Mouse (Mus musculus): ENCODE data around the gene Gyg. TPM values are rescaled to one million over a fixed set of nuclear protein-coding genes. Genes with fewer than 3 reads are reported as not detected.

Gene Gyg
- total RNA-seq (2021) = 84.3 and 84.6 TPM in 2 replicates
- long read RNA-seq, experiment 1, transcript Gyg-201 (7 exons, 1,922 nt) = major isoform, 101 of 168 reads
- long read RNA-seq, experiment 1, partial matches to known transcripts = 55 of 168 reads
- long read RNA-seq, experiment 1, other reads (novel, unspliced or antisense) = 11 of 168 reads
- long read RNA-seq, experiment 2, transcript Gyg-201 (7 exons, 1,922 nt) = major isoform, 50 of 91 reads
- long read RNA-seq, experiment 2, partial matches to known transcripts = 1 of 91 reads
- long read RNA-seq, experiment 2, other reads (novel, unspliced or antisense) = 39 of 91 reads

GRCm38 (mm10) chr3:20154531-20155367 is at the start of gene Gyg:
Gyg (minus strand) TSS chr3:20155317.
- peak; percentile 80 for DNase-seq

GRCm38 (mm10) chr3:20198869-20199268 is 43.8 kb upstream of the Gyg start:
- peak; percentile 72 for DNase-seq

- peak; percentile 56 for DNase-seq
Observed at GRCm38 (mm10) chr3:20197878-20198277, 42.8 kb upstream of the Gyg start.

GRCm38 (mm10) chr3:20188976-20189675 is 34.0 kb upstream of the Gyg start:
- DNase-seq = no peak

- no peak for DNase-seq
Observed at GRCm38 (mm10) chr3:20172394-20172793, 17.3 kb upstream of the Gyg start.

- no peak for DNase-seq
Observed at GRCm38 (mm10) chr3:20167487-20167886, 12.4 kb upstream of the Gyg start.

GRCm38 (mm10) chr3:20155476-20155875 is 359 bp upstream of the Gyg start:
- DNase-seq = no peak

- DNase-seq = no peak
Observed at GRCm38 (mm10) chr3:20151651-20152050, 3.5 kb downstream of the Gyg start.

- no peak for DNase-seq
Observed at GRCm38 (mm10) chr3:20150511-20150910, 4.6 kb downstream of the Gyg start.

GRCm38 (mm10) chr3:20147647-20148046 is 7.5 kb downstream of the Gyg start:
- DNase-seq = no peak

GRCm38 (mm10) chr3:20146884-20147395 is 8.2 kb downstream of the Gyg start:
- DNase-seq = no peak

GRCm38 (mm10) chr3:20145696-20146113 is 9.4 kb downstream of the Gyg start:
- DNase-seq = no peak

- DNase-seq = no peak
Observed at GRCm38 (mm10) chr3:20144401-20144800, 10.7 kb downstream of the Gyg start.

- no peak for DNase-seq
Observed at GRCm38 (mm10) chr3:20143726-20144125, 11.4 kb downstream of the Gyg start.

GRCm38 (mm10) chr3:20142576-20142975 is 12.5 kb downstream of the Gyg start:
- DNase-seq = no peak

GRCm38 (mm10) chr3:20142101-20142500 is 13.0 kb downstream of the Gyg start:
- DNase-seq = no peak

GRCm38 (mm10) chr3:20141679-20142078 is 13.4 kb downstream of the Gyg start:
- no peak for DNase-seq

GRCm38 (mm10) chr3:20141240-20141639 is 13.9 kb downstream of the Gyg start:
- DNase-seq = no peak

GRCm38 (mm10) chr3:20136868-20137581 is 18.1 kb downstream of the Gyg start:
- no peak for DNase-seq

GRCm38 (mm10) chr3:20134545-20134944 is 20.6 kb downstream of the Gyg start:
- DNase-seq = no peak

- DNase-seq = no peak
Observed at GRCm38 (mm10) chr3:20133745-20134144, 21.4 kb downstream of the Gyg start.

- peak; percentile 18 for DNase-seq
Observed at GRCm38 (mm10) chr3:20132731-20133130, 22.4 kb downstream of the Gyg start.

Measured in adrenal gland, postnatal 14 days (tissue).